Mouse (Mus musculus) heart, postnatal 0 days (tissue): ENCODE data around the gene Slc35f1.

Experiments
- CTCF ChIP-seq: IDR thresholded peaks from 2 replicates; pipeline ENCODE4 v1.5.1; 2016; ENCODE audit warnings: antibody characterized with exemption, control low read depth, low read depth
- EP300 ChIP-seq: IDR thresholded peaks from 2 replicates; pipeline ENCODE4 v1.6.1; 2016; ENCODE audit warnings: antibody characterized with exemption, low read depth

DNA sequence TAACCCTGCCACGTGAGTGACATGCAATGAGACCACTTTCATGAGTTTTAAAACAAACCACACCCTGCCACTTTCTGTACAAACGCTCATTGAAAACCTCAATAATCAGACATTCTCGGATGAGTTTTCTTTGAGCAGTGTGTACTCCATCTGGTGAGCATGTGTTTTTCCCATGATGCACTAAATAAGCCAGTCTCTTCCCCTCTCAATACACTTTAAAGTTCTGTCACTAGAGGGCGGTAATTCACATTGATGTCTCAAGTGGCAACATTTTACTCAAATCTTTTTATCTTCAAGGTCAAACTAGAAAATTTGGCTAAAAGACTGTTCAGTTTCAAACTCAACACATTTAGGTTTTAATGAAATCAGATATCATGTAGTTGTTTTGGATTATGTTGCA is 68.3 kb downstream of the Slc35f1 start:
- TF ChIP-seq CTCF (peak; percentile 55), EP300 (no peak)
